Mouse (Mus musculus): ENCODE results near the gene Adk.

DNA sequence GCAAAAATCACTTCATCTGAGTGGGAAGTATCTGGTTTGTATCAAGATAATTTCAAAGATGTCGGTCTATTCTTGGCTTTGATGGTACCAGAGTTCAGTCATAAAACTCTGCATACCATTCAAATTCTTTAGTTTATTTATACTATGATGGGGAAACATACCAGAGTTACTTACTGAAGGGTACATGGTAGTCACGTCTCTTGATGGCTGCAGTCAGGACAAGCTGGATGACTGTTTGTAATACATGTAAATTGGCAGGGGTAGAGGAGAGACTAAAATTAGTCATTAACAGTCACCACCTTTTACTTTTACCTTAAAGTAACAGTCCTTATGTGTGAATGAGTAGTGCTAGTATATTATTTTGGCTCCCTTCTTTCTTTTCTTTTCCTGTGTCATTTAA, 125.4 kb downstream of the Adk start:
- no peak for TF ChIP-seq CTCF (IDR thresholded peaks at IDR 0.05; ENCODE audit: low read depth)
- TF ChIP-seq EP300 (IDR thresholded peaks at IDR 0.05; ENCODE audit: low read depth) = no peak

All from liver, embryonic 14.5 days (tissue).